Mouse (Mus musculus): ENCODE measurements around the gene Birc3.
"Not testable (repeated sequence)": the region's sequence is repeated elsewhere in the genome, so short reads cannot be mapped to it uniquely, and the experiment has no call there.

Birc3 gene

GRCm38 (mm10) chr9:7868838-7869491 lies 4.0 kb downstream of the Birc3 start:
- in situ Hi-C loops (cut with MboI, MseI): no loop called here

GRCm38 (mm10) chr9:7867981-7868380 lies 5.0 kb downstream of the Birc3 start:
- in situ Hi-C loops (cut with MboI, MseI): no loop called here

- in situ Hi-C loops (cut with MboI, MseI): not testable (repeated sequence)
Observed at GRCm38 (mm10) chr9:7866981-7867380, 6.0 kb downstream of the Birc3 start.

GRCm38 (mm10) chr9:7860976-7861375 lies 12.0 kb downstream of the Birc3 start:
- in situ Hi-C loops (cut with MboI, MseI): no loop called here

DNA sequence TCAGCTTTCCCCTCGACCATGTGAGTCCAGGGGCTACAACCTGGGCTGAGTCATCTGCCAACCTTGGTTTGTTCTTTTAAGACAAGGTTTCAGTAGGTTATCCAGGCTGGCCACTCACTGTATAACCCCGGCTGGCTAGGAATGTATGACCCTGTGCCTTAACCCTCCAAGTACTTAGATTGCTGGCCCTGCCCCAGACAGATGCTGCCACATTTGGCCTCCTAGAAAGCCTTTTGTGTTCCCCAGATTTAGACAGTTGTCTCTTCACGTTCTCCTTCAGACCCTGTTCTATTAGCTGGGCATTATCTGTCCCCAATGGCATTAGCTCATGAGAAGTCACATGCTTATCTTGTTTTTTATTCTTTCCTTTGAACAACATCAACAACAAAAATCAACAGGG lies 17.1 kb downstream of the Birc3 start:
- in situ Hi-C loops (cut with MboI, MseI): no loop called here

DNA sequence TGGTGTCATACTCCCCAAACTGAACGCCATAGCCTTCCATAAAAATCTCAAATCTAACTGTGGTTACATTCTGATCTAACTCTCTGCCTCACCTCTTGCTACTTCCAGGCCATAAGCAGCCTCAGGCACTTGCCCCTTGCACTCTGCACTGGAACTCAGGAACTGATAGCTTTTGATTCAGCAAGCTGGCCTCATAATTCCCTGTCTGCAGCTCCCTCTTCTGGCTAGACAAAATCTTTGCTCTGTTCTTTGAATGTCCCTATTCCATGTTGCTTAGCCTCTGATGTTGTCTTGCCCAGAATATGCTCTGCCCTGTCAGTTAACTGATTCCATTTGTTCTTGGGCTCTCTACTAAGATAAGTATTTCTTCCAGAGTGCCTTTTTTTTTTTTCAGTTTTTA lies 17.6 kb downstream of the Birc3 start:
- in situ Hi-C loops (cut with MboI, MseI): no loop called here

DNA sequence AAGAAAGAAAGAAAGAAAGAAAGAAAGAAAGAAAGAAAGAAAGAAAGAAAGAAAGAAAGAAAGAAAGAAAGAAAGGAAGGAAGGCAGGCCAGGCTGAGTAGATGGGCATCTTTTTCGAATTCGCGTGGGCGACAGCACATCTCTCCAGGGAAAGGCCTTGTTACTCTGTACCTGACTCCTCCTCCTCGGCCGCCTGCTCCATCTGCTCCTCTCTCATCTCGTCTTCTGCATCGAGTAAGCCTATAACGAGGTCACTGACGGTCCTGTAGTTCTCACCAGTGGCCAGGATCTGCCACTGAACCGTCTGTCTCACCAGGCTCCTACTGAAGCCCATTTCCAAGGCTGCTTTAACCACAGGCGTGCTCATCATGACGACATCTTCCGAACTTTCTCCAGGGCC lies 18.8 kb downstream of the Birc3 start:
- in situ Hi-C loops (cut with MboI, MseI): not testable (repeated sequence)

DNA sequence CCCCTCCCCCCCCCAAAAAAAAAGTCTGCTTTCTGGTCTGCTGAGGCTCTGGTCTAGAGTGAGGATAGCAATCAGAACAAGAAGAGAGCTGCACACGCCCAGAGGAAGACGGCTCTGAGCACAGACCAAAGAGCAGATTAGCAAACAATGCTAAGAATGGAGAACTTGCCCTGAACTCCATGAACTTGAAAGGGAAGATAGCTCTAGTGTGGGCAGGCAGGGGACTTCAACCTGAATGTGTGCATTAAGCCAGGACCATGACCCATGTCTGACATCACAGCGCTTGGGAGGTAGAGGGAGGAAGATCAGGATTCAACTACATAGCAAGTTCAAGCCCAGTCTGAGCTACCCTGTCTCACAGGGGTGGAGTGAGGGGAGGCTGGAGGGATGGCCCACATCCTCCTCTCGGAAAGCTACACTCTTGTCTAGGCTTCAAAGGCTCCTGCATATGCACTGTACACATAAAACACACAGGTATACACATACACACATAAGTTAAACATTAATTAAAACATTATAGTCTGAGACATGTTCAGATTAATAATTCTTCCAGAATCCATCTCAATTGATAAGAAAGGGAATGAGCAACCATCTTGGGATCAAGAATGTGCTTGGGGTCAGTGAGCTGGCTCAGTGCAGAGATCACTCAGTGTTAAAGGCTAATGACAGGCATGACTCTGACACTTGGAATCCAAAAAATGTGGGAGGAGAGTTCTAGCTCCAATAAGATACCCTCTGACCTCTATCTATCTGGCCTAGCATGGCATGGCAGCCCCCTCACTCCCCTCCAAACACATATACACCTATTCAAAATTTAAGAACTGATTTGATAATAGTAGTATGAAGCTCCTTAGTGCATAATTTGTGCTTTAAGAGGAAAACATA lies 20.4 kb downstream of the Birc3 start:
- in situ Hi-C loops (cut with MboI, MseI): no loop called here

DNA sequence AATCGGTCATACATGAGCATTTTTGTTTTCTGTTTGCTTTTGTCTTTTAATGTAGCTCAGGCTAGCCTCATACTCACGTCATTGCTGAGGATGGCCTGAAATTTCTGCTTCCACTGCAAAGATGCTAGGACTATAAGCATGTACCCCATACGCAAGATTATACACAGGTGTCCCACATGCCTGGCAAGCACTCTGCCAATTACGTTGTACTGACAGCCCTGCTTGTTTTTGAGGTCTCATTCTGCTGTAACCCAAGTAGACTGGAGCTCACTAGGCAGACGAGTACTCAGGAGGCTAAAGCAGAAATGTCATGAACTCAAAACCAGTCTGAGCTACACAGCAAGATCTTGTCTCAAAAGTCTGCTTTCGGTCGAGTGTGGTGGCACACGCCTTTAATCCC lies 21.1 kb downstream of the Birc3 start:
- in situ Hi-C loops (cut with MboI, MseI): no loop called here

DNA sequence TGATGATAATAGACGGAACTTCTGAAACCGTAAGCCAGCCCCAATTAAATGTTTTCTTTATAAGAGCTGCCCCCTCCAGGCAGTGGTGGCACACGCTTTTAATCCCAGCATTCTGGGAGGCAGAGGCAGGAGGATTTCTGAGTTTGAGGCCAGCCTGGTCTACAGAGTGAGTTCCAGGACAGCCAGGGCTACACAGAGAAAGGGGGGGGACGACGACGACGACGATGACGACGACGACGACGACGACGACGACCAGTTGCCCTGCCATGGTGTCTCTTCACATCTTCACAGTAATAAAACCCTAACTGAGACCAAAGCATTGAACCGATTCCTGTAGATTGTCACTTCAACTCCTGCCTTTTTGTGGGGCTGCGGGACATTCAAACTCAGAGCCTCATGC lies 24.8 kb downstream of the Birc3 start:
- in situ Hi-C loops (cut with MboI, MseI): loop anchor here (5.0 kb wide), 1 partner anchor 39 kb away; no protein-coding TSS in a partner anchor

- in situ Hi-C loops (cut with MboI, MseI): loop anchor here (5.0 kb wide), 1 partner anchor 41 kb away; no protein-coding TSS in a partner anchor
Observed at GRCm38 (mm10) chr9:7846667-7847199, 26.3 kb downstream of the Birc3 start.

DNA sequence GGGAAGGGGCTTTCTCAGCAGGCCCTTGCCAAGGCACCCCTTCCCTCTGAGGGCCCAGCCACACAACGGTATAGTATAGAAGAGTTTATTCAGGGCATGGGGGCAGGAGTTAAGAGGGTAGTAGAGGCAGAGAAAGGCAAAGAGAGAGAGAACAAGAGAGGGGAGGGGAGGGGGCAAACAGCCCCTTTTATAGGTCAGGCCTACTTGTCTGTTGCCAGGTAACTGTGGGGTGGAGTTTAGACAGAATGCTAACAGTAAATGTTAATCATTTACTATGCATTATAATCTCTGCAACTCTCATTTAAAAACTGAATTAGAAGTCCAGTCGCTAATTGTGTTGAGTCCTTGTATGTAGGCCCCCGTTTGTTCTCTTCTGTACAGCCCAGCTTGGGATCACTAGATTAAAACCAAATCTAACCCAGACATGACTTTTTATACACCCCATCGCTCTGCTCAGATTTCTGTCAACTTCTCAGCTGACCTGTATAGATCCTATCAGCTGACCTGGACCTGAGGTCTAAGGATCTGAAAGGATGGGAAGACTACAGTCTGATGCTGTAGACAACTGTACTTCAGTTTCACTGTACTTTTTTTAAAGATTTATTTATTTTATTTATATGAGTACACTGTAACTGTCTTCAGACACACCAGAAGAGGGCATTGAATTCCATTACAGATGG lies 27.6 kb downstream of the Birc3 start:
- in situ Hi-C loops (cut with MboI, MseI): loop anchor here (5.0 kb wide), 1 partner anchor 42 kb away; no protein-coding TSS in a partner anchor

DNA sequence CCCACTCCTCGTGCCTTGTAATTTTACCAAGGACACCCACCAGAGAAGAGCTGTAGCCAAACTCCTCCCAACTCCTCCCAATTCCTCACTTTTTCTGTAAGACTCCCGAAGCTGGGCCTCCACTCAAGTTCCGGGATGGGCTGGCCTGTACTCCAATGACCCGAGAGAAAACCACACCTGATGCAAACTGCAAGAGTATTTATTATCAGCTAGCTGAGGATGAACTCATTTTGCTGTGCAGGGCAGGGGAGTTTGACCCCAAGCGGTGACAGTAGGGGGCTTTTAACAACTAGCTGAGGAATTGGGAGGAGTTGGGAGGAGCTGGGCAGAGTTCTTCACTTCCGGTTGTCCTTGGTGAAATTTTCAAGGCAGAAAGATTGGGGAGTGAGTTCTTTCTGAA lies 31.8 kb downstream of the Birc3 start:
- in situ Hi-C loops (cut with MboI, MseI): no loop called here

DNA sequence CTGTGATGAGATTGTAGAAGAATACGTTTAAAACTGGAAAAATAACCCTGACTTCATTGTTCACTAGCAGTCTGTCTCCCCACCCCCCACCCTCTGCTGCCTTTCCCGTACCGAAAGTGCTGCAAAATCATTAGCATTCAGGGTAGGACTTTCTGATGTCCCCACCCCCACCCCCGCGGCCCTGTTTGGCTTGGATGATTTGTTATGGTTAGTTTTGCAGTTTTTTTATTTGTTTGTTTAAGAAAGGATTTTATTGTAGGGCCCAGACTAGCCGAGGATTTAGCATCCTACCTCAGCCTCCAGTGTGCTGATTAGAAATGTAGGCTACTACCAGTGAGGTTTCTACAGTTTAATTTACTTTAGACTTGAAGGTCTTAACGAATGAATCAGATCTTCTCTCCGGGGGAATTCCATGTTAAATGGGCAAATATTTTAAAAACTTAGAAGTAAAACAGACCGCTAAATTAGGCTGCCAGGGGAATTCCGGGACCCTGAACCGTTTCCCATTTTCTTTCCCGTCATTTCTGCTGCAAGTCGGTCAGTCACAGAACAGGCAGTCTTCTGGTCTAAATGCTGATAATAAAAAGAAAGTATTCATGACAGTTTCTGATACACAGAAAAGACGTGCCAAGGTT lies 35.1 kb downstream of the Birc3 start:
- in situ Hi-C loops (cut with MboI, MseI): no loop called here

DNA sequence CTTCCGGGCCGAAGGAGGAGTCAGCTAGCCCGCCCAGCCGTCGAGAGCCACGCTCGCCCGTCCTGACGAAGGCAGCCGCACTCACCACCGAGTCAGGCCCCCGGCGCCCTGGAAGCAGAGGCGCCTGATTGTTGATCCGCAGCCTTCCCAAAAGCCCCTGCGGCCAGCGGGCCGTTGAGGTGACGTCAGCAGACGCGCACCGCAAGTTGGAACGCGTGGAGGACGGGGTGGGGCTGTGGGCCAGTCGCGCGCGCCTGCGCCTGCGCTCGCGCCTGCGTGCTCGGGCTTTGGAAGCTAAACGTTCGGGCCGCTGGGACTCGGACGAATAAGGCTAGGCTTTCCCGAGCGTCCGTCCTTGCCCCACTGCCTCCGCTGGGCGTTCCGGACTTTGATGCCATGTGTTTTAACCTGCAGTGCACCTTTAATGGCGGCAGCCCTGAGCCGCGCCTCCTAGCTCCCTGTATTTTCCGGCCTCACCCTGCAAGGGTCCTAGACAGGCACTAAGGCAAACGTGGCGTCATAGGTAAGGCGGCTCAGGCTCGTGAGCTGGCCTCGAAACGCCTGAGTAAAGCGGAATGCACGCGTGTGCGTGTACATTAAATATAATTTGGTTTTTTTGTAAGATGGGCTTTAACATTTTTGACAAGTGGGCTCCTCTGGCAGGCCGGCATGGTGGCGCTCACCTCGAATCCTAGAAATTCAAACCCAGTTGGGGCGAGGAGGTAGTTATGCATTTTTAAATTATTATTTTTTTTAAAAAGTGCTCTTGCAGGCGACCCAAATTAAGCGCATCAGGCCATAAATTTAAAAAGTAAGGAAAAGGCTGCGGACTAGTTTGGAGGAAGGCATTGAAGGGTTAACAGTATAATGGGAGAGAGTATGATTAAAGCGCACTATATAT lies 35.8 kb downstream of the Birc3 start, which contains the start of gene Birc2:
Birc2 (minus strand) TSS at position 160 of the 901 bp plus-strand sequence.
- in situ Hi-C loops (cut with MboI, MseI): no loop called here

- in situ Hi-C loops (cut with MboI, MseI): no loop called here
Observed at GRCm38 (mm10) chr9:7836331-7836730, 36.7 kb downstream of the Birc3 start.

- in situ Hi-C loops (cut with MboI, MseI): no loop called here
Observed at GRCm38 (mm10) chr9:7835302-7835701, 37.7 kb downstream of the Birc3 start.

DNA sequence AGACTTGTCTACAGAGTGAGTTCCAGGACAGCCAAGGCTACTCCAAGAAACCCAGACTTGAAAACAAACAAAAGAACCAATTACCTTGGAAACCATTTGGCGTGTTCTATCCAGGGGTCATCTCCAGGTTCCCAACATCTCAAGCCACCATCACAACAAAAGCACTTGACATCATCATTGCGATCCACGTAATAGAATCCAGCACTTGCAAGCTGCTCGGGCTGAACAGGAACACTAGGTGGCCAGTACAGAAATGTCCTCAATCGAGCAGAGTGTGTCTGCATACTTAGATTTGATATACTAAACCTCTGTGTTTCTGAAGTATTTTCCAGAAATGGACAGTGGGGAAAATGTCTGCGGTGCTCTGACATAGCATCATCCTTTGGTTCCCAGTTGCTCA lies 39.6 kb downstream of the Birc3 start:
- in situ Hi-C loops (cut with MboI, MseI): no loop called here

DNA sequence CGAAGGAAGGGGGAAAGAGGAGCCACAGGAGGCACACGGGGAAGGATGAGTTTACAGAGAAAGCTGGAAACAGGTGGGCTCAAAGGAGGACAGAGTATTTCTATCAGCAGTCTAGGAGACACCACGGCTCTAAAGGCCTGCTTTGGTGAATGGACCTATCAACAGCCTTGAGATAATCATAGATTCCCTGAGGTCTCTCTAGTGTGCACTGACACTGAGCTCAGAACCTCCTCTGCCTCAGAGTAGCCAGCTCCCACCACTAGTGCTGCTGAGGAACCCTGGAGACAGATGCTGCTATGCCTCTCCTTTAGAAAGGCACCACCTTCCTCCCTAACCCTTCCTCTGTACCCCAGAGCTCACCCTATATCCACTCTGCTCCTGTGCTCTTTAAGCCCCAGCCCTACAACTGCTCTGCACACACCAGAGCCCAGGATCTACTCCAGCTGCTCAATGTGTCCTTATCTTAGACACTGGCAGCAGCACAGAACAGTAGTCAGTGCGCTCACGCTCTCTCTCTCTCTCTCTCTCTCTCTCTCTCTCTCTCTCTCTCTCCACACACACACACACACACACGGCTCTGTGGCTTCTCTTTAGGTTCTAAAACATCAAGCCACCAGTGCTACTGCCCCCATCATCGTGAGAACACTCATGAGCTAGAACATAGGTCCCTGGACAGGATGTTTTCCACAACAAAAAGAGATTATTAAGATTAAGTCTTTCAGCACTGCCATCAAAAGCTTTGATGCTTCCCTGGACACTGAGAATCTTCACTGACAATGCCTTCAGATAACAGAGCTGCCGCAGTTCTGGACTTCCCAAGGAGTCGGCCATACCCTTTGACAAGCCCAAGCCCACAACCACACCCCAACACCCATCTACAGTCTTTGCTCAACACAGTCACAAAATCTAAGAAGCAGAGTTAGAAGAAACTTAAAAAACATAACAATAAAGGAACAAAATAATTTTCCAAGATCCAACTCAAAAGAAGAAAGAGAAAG lies 43.2 kb downstream of the Birc3 start:
- in situ Hi-C loops (cut with MboI, MseI): no loop called here
